Mouse (Mus musculus) intestine, postnatal 0 days (tissue): ENCODE measurements around the gene Olfr457. TPM values are rescaled to one million over a fixed set of nuclear protein-coding genes. Genes with fewer than 3 reads are reported as not detected.
"Not testable (repeated sequence)": the region's sequence is repeated elsewhere in the genome, so short reads cannot be mapped to it uniquely, and the experiment has no call there.

ENCODE experiments used
- ATAC-seq: fragments of 200-750 bp; cut with Nextera tagmentation; 2 replicates; pipeline ENCODE4 v1.8.0; 2017; ENCODE audit warnings: mild to moderate bottlenecking, moderate TSS enrichment, moderate library complexity
- H3K27ac ChIP-seq: fragments of 300-500 bp; sonication (generic); 2 replicates; pipeline ENCODE4 v1.5.1; 2014; ENCODE audit warnings: mild to moderate bottlenecking, low read depth, low read length, moderate library complexity
- H3K27me3 ChIP-seq: fragments of 300-500 bp; sonication (generic); replicated peaks from 2 replicates; pipeline ENCODE4 v1.6.1; 2014; ENCODE audit warnings: low read length, mixed read lengths; ENCODE audit not compliant: control insufficient read depth, insufficient read depth
- H3K36me3 ChIP-seq: fragments of 300-500 bp; sonication (generic); 2 replicates; pipeline ENCODE4 v1.6.1; 2014; ENCODE audit warnings: mild to moderate bottlenecking, moderate library complexity; ENCODE audit not compliant: control insufficient read depth, insufficient read depth
- H3K4me1 ChIP-seq: fragments of 300-500 bp; sonication (generic); replicated peaks from 2 replicates; pipeline ENCODE4 v1.6.1; 2014; ENCODE audit warnings: antibody characterized with exemption, low read length, mixed read lengths; ENCODE audit not compliant: control insufficient read depth, insufficient read depth
- H3K4me2 ChIP-seq: fragments of 300-500 bp; sonication (generic); replicated peaks from 2 replicates; pipeline ENCODE4 v1.6.1; 2014; ENCODE audit warnings: low read depth, mild to moderate bottlenecking, moderate library complexity
- H3K4me3 ChIP-seq: fragments of 300-500 bp; sonication (generic); 2 replicates; pipeline ENCODE4 v1.5.1; 2014; ENCODE audit warnings: low read depth, low read length
- H3K9ac ChIP-seq: fragments of 300-500 bp; sonication (generic); 2 replicates; pipeline ENCODE4 v1.6.1; 2014; ENCODE audit warnings: mild to moderate bottlenecking, low read depth, low read length
- H3K9me3 ChIP-seq: fragments of 300-500 bp; sonication (generic); 2 replicates; pipeline ENCODE4 v1.6.1; 2016; ENCODE audit warnings: mixed run types; ENCODE audit not compliant: control insufficient read depth
- CTCF ChIP-seq: sonication (generic); IDR thresholded peaks from 2 replicates; pipeline ENCODE4 v1.5.1; 2016; ENCODE audit warnings: low read depth, mild to moderate bottlenecking, control low read depth, antibody characterized with exemption, moderate library complexity
- WGBS: fragments of 180-500 bp; shearing (Covaris S2); extraction: QIAGEN DNeasy Blood & Tissue Kit; methylation state at CpG from one replicate; pipeline ENCODE4 v1.1.7; 2014; 5-methylcytosine and 5-hydroxymethylcytosine counted together
- polyA plus RNA-seq: library from polyadenylated mRNA; unstranded; fragments of >200 nt; fragmentation: Nextera tagmentation; extraction: Ambion mirVana; gene quantifications from 2 replicates; pipeline ENCODE4 v1.2.1, GENCODE M21; 2015

Olfr457 gene
- polyA plus RNA-seq, result not detected in 2 replicates

GRCm38 (mm10) chr6:42476235-42476634, at the start of gene Olfr457:
Olfr457 (minus strand) TSS chr6:42476335.
- H3K36me3 ChIP-seq, result no peaks in the 10 kb centered on the region
- no peaks in the 10 kb centered on the region for H3K9me3 ChIP-seq
- H3K9ac ChIP-seq, result no peak within 1 kb of the TSS
- H3K4me2 ChIP-seq, result no peak within 1 kb of the TSS
- H3K27me3 ChIP-seq, result no peaks in the 10 kb centered on the region
- WGBS, result 54% methylated on average over 1 of the region's 1 CpGs
- no peaks in the 10 kb centered on the region for H3K4me1 ChIP-seq
- no peak for TF ChIP-seq CTCF
- no peak within 1 kb of the TSS for H3K27ac ChIP-seq
- H3K4me3 ChIP-seq, result no peak within 1 kb of the TSS
- ATAC-seq, result no peak

DNA sequence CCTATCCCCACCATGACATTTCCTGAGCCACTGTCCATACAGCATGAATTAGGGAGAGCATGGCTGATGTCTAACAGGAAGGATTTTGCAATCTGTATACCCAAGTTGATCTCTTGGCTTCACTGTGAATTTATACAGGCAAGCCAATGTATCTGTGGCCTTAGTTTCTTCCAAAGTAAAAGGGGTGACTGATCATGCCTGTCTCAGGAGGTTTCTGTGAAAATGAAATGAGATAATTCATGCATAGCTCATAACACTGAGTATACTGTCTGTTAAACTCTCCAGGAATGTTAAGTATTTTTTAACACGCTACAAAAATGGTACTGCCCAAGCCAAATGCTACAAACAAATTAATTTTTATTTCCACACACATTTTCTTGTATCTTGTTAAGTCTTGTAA, 37.3 kb upstream of the Olfr457 start:
- H3K27ac ChIP-seq, result no peak overlapping the region
- 71% methylated on average over 1 of the region's 1 CpGs for WGBS
- H3K36me3 ChIP-seq, result no peaks in the 10 kb centered on the region
- ATAC-seq, result no peak
- H3K9ac ChIP-seq, result no peak overlapping the region
- no peaks in the 10 kb centered on the region for H3K27me3 ChIP-seq
- H3K4me2 ChIP-seq, result no peak overlapping the region
- H3K4me1 ChIP-seq, result no peaks in the 10 kb centered on the region
- TF ChIP-seq CTCF, result no peak
- no peak overlapping the region for H3K4me3 ChIP-seq
- no peaks in the 10 kb centered on the region for H3K9me3 ChIP-seq

DNA sequence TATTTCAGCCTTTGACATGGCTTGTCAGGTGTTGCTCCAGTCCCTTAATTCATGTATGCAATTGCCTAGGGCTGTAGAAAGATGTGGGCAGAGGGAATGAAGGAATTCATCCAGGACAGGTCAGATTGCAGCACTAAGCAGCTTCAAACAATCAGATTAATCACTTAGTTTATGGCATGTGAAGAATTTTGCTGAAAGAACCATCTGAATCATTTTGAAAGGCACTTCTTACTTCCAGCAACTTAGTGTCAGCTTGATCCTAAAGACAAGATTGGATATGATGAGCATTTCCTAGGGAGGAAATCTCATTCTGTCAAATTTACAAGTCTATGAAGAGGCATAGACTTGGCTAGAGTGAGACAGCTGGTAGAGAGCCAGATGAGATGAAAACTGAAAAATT, 33.2 kb upstream of the Olfr457 start:
- Histone ChIP-seq H3K9ac (no peak overlapping the region), H3K4me3 (no peak overlapping the region), H3K4me2 (no peak overlapping the region), H3K27me3 (no peaks in the 10 kb centered on the region), H3K27ac (no peak overlapping the region), H3K4me1 (no peaks in the 10 kb centered on the region), H3K36me3 (no peaks in the 10 kb centered on the region), H3K9me3 (no peaks in the 10 kb centered on the region)
- ATAC-seq, result no peak
- no peak for TF ChIP-seq CTCF

- no peak overlapping the region for H3K4me3 ChIP-seq
- WGBS, result 73% methylated on average over 2 of the region's 2 CpGs
- no peaks in the 10 kb centered on the region for H3K27me3 ChIP-seq
- no peak for TF ChIP-seq CTCF
- H3K4me1 ChIP-seq, result no peaks in the 10 kb centered on the region
- no peak overlapping the region for H3K9ac ChIP-seq
- H3K9me3 ChIP-seq, result no peaks in the 10 kb centered on the region
- no peak for ATAC-seq
- H3K36me3 ChIP-seq, result no peaks in the 10 kb centered on the region
- H3K27ac ChIP-seq, result no peak overlapping the region
- no peak overlapping the region for H3K4me2 ChIP-seq
Measured at GRCm38 (mm10) chr6:42503478-42503877, 27.3 kb upstream of the Olfr457 start.

DNA sequence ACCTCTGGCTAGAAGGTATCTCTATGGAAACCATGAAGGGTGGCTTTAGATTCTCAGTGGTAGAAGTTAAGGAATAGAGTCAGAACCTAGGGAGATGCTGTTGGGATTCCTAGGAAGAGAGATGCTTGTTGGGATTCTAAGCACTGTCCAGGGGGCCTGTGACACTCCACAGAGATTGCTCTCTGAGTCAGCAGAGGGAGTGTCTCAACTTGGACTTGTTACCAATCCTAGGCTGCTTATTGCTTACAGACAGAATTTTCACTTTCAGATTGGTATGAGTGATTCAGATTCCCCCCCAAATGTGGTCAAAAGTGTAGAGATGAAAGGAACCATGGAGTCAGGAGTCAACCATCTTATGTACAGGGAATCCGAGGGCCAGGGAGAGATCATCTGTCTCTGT, 13.6 kb upstream of the Olfr457 start:
- Histone ChIP-seq H3K4me2 (no peak overlapping the region), H3K27ac (no peak overlapping the region), H3K36me3 (no peaks in the 10 kb centered on the region), H3K9me3 (no peaks in the 10 kb centered on the region), H3K4me3 (no peak overlapping the region), H3K9ac (no peak overlapping the region), H3K27me3 (no peaks in the 10 kb centered on the region), H3K4me1 (no peaks in the 10 kb centered on the region)
- 68% methylated on average over 1 of the region's 1 CpGs for WGBS
- TF ChIP-seq CTCF, result no peak
- no peak for ATAC-seq

DNA sequence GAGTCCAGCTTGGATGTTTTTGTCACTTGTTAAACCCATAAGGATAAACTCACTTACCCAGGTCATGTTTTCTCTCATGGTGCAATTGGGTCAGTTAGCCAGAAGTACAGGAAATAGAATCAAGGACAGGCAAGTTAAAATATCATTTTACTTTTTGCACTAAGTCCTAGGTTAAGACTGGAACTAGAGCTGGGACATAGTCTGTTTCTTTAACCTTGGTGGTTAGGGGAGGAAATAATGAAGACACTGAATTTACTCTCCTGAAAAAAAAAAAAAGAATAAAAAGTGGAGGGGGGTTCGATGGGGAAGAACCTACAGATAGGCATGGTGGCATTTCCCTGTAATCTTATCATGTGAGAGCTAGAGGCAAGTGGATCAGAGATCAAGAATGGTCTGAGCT, 11.0 kb upstream of the Olfr457 start, which contains the start of gene Olfr456:
Gene Olfr456 (minus strand): TSS at position 101 of the 400 bp plus-strand sequence.
- Histone ChIP-seq H3K27ac (no peak within 1 kb of the TSS), H3K4me2 (no peak within 1 kb of the TSS), H3K9ac (no peak within 1 kb of the TSS), H3K36me3 (no peaks in the 10 kb centered on the region), H3K4me1 (no peaks in the 10 kb centered on the region), H3K9me3 (no peaks in the 10 kb centered on the region), H3K4me3 (no peak within 1 kb of the TSS), H3K27me3 (no peaks in the 10 kb centered on the region)
- no peak for ATAC-seq
- TF ChIP-seq CTCF, result no peak
- WGBS, result 79% methylated on average over 1 of the region's 1 CpGs

DNA sequence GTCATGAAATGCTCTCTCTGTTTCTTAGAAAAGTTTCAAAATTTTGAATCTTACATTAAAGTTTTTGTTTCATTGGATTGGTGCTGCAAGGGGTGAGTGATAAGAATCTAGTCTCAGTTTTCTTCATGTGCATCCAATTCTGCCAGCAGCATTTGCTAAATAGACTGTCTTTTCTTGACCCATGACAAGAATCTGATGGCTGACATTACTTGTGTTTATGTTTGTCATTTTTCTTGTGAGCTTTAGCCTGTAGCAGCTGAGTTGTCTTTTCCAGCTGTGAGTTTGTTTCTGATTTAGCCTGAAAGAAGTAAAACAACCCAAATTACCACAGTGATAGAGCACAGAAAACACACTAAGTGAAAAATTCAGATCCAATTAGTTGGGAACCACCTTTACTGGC, 8.5 kb upstream of the Olfr457 start:
- H3K4me3 ChIP-seq, result no peak overlapping the region
- ATAC-seq, result no peak
- no peak overlapping the region for H3K27ac ChIP-seq
- no peaks in the 10 kb centered on the region for H3K4me1 ChIP-seq
- H3K9ac ChIP-seq, result no peak overlapping the region
- H3K36me3 ChIP-seq, result no peaks in the 10 kb centered on the region
- H3K27me3 ChIP-seq, result no peaks in the 10 kb centered on the region
- no peaks in the 10 kb centered on the region for H3K9me3 ChIP-seq
- H3K4me2 ChIP-seq, result no peak overlapping the region
- TF ChIP-seq CTCF, result no peak

DNA sequence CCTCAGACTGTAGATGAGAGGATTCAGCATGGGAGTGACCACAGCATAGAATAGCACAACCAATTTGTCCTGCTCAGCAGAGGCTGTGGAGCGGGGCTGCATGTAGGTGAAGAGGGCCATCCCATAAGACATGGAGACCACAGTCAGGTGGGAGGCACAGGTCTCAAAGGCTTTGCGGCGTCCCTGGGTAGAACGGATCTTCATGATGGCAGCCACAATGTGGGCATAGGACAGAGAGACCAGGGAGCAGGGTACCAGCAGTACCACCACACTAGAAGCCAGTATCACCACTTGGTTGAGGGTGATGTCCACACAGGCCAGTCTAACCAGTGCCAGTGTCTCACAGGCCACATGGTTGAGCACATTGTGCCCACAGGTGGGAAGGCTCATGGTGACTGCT, 4.8 kb downstream of the Olfr457 start:
- ATAC-seq, H3K4me3 ChIP-seq, H3K36me3 ChIP-seq, H3K27ac ChIP-seq, H3K9ac ChIP-seq, H3K27me3 ChIP-seq, H3K9me3 ChIP-seq, H3K4me2 ChIP-seq, H3K4me1 ChIP-seq: not testable (repeated sequence)
- 97% methylated on average over 4 of the region's 4 CpGs for WGBS
